Mouse (Mus musculus) midbrain, embryonic 10.5 days (tissue): ENCODE measurements around the gene Il22ra1. TPM values are rescaled to one million over a fixed set of nuclear protein-coding genes. Genes with fewer than 3 reads are reported as not detected.

Experiments
- DNase-seq: peaks from one replicate; pipeline ENCODE4 v3.0.0-alpha.2; 2017; ENCODE audit warnings: low spot score
- H3K27ac ChIP-seq: fragments of 300-500 bp; sonication (generic); replicated peaks from 2 replicates; pipeline ENCODE4 v1.5.1; 2016; ENCODE audit warnings: mild to moderate bottlenecking
- H3K27me3 ChIP-seq: fragments of 300-500 bp; sonication (generic); 2 replicates; pipeline ENCODE4 v1.6.1; 2016; ENCODE audit warnings: low read depth, mild to moderate bottlenecking; ENCODE audit not compliant: poor library complexity, severe bottlenecking
- H3K36me3 ChIP-seq: fragments of 300-500 bp; sonication (generic); 2 replicates; pipeline ENCODE4 v1.6.1; 2016; ENCODE audit warnings: mild to moderate bottlenecking, moderate library complexity
- H3K4me1 ChIP-seq: fragments of 300-500 bp; sonication (generic); 2 replicates; pipeline ENCODE4 v1.6.1; 2016
- H3K4me3 ChIP-seq: fragments of 300-500 bp; sonication (generic); 2 replicates; pipeline ENCODE4 v1.5.1; 2016; ENCODE audit warnings: mild to moderate bottlenecking, moderate library complexity
- H3K9me3 ChIP-seq: fragments of 300-500 bp; sonication (generic); replicated peaks from 2 replicates; pipeline ENCODE4 v1.6.1; 2016; ENCODE audit warnings: mild to moderate bottlenecking
- WGBS: fragments of 180-500 bp; shearing (Covaris S2); methylation state at CpG from one replicate; pipeline ENCODE4 v1.1.7; 2016; 5-methylcytosine and 5-hydroxymethylcytosine counted together
- polyA plus RNA-seq: library from polyadenylated mRNA; unstranded; fragments of >200 nt; fragmentation: Nextera tagmentation; extraction: Ambion mirVana; gene quantifications from 2 replicates; pipeline ENCODE4 v1.2.1, GENCODE M21; 2016

Il22ra1 gene
- polyA plus RNA-seq, 1 experiment from 2014 or later: not detected

GRCm38 (mm10) chr4:135739148-135739547, 11.2 kb downstream of the Il22ra1 start:
- H3K4me3 ChIP-seq: no peak overlapping the region
- WGBS: 75% methylated on average over 7 of the region's 7 CpGs
- no peaks in the 10 kb centered on the region for H3K27me3 ChIP-seq
- H3K27ac ChIP-seq: no peak overlapping the region
- peaks cover 15% of the 10 kb centered on the region for H3K4me1 ChIP-seq
- H3K9me3 ChIP-seq: peaks cover 13% of the 10 kb centered on the region
- DNase-seq: no peak
- no peaks in the 10 kb centered on the region for H3K36me3 ChIP-seq

- H3K27ac ChIP-seq: no peak overlapping the region
- H3K36me3 ChIP-seq: no peaks in the 10 kb centered on the region
- H3K27me3 ChIP-seq: no peaks in the 10 kb centered on the region
- no peak for DNase-seq
- H3K4me3 ChIP-seq: no peak overlapping the region
- WGBS: 93% methylated on average over 14 of the region's 14 CpGs
- H3K4me1 ChIP-seq: peaks cover 20% of the 10 kb centered on the region
- peaks cover 8% of the 10 kb centered on the region; the same call in 1 of the 2 replicates for H3K9me3 ChIP-seq
Observed at GRCm38 (mm10) chr4:135739672-135740071, 11.7 kb downstream of the Il22ra1 start.

GRCm38 (mm10) chr4:135743520-135743919, 15.5 kb downstream of the Il22ra1 start:
- H3K4me1 ChIP-seq: peaks cover 26% of the 10 kb centered on the region
- no peaks in the 10 kb centered on the region for H3K36me3 ChIP-seq
- H3K9me3 ChIP-seq: no peaks in the 10 kb centered on the region
- no peak for DNase-seq
- 77% methylated on average over 6 of the region's 6 CpGs for WGBS
- no peaks in the 10 kb centered on the region for H3K27me3 ChIP-seq
- no peak overlapping the region; the same call in 1 of the 2 replicates for H3K27ac ChIP-seq
- no peak overlapping the region for H3K4me3 ChIP-seq

GRCm38 (mm10) chr4:135744726-135745448, 16.9 kb downstream of the Il22ra1 start:
- Histone ChIP-seq H3K4me3 (no peak overlapping the region), H3K4me1 (peaks cover 22% of the 10 kb centered on the region), H3K27ac (0 out of 2 replicates have a peak overlapping the region, but pooled peaks have one; percentile 23), H3K27me3 (no peaks in the 10 kb centered on the region), H3K9me3 (no peaks in the 10 kb centered on the region), H3K36me3 (no peaks in the 10 kb centered on the region)
- 77% methylated on average over 16 of the region's 16 CpGs for WGBS
- no peak for DNase-seq

- Histone ChIP-seq H3K36me3 (no peaks in the 10 kb centered on the region), H3K4me1 (peaks cover 22% of the 10 kb centered on the region), H3K27ac (no peak overlapping the region), H3K4me3 (no peak overlapping the region), H3K27me3 (no peaks in the 10 kb centered on the region), H3K9me3 (no peaks in the 10 kb centered on the region)
- 81% methylated on average over 10 of the region's 10 CpGs for WGBS
- DNase-seq: no peak
Observed at GRCm38 (mm10) chr4:135745613-135746012, 17.6 kb downstream of the Il22ra1 start.

- Histone ChIP-seq H3K4me3 (no peak overlapping the region), H3K9me3 (peaks cover 10% of the 10 kb centered on the region), H3K4me1 (peaks cover 7% of the 10 kb centered on the region), H3K27ac (no peak overlapping the region), H3K27me3 (no peaks in the 10 kb centered on the region), H3K36me3 (no peaks in the 10 kb centered on the region)
- no peak for DNase-seq
- 75% methylated on average over 8 of the region's 8 CpGs for WGBS
Observed at GRCm38 (mm10) chr4:135750896-135751295, 22.9 kb downstream of the Il22ra1 start.

- Histone ChIP-seq H3K36me3 (no peaks in the 10 kb centered on the region), H3K9me3 (peaks cover 10% of the 10 kb centered on the region), H3K27me3 (no peaks in the 10 kb centered on the region), H3K4me3 (no peak overlapping the region), H3K4me1 (no peaks in the 10 kb centered on the region), H3K27ac (no peak overlapping the region)
- DNase-seq: no peak
- WGBS: 83% methylated on average over 7 of the region's 7 CpGs
Observed at GRCm38 (mm10) chr4:135752106-135752778, 24.3 kb downstream of the Il22ra1 start.

- Histone ChIP-seq H3K36me3 (no peaks in the 10 kb centered on the region), H3K4me3 (no peak overlapping the region), H3K4me1 (no peaks in the 10 kb centered on the region), H3K9me3 (peaks cover 10% of the 10 kb centered on the region), H3K27ac (no peak overlapping the region), H3K27me3 (no peaks in the 10 kb centered on the region)
- WGBS: 93% methylated on average over 8 of the region's 8 CpGs
- no peak for DNase-seq
Observed at GRCm38 (mm10) chr4:135752779-135753164, 24.8 kb downstream of the Il22ra1 start.

- Histone ChIP-seq H3K4me1 (peaks cover 24% of the 10 kb centered on the region), H3K36me3 (no peaks in the 10 kb centered on the region), H3K9me3 (peaks cover 10% of the 10 kb centered on the region), H3K27ac (no peak overlapping the region), H3K27me3 (peaks cover 13% of the 10 kb centered on the region), H3K4me3 (no peak overlapping the region)
- 35% methylated on average over 4 of the region's 4 CpGs for WGBS
- no peak for DNase-seq
Observed at GRCm38 (mm10) chr4:135758331-135758730, 30.4 kb downstream of the Il22ra1 start.

GRCm38 (mm10) chr4:135758825-135759224, 30.9 kb downstream of the Il22ra1 start:
- no peak overlapping the region for H3K27ac ChIP-seq
- H3K36me3 ChIP-seq: no peaks in the 10 kb centered on the region
- DNase-seq: no peak
- peaks cover 13% of the 10 kb centered on the region for H3K27me3 ChIP-seq
- 40% methylated on average over 6 of the region's 6 CpGs for WGBS
- H3K9me3 ChIP-seq: peaks cover 9% of the 10 kb centered on the region
- no peak overlapping the region for H3K4me3 ChIP-seq
- H3K4me1 ChIP-seq: peaks cover 24% of the 10 kb centered on the region

GRCm38 (mm10) chr4:135759356-135759976, 31.5 kb downstream of the Il22ra1 start, which contains the start of gene Myom3:
Gene Myom3, plus strand, starts transcription at chr4:135759715.
- WGBS: 64% methylated on average over 10 of the region's 10 CpGs

GRCm38 (mm10) chr4:135761048-135761447, 33.1 kb downstream of the Il22ra1 start:
- H3K36me3 ChIP-seq: no peaks in the 10 kb centered on the region
- no peak overlapping the region for H3K27ac ChIP-seq
- no peak for DNase-seq
- 75% methylated on average over 8 of the region's 8 CpGs for WGBS
- H3K4me1 ChIP-seq: peaks cover 27% of the 10 kb centered on the region
- no peak overlapping the region for H3K4me3 ChIP-seq
- peaks cover 13% of the 10 kb centered on the region for H3K27me3 ChIP-seq
- no peaks in the 10 kb centered on the region for H3K9me3 ChIP-seq

More at GRCm38 (mm10) chr4:135759356-135759976, 31.5 kb downstream of the Il22ra1 start, which contains the start of gene Myom3:
- Histone ChIP-seq H3K27me3 (peaks cover 13% of the 10 kb centered on the region), H3K9me3 (peaks cover 3% of the 10 kb centered on the region; the same call in 1 of the 2 replicates), H3K4me3 (no peak within 1 kb of the TSS), H3K4me1 (peaks cover 24% of the 10 kb centered on the region), H3K36me3 (no peaks in the 10 kb centered on the region), H3K27ac (no peak within 1 kb of the TSS)
- no peak for DNase-seq
